Comparison of ENCODE assay signal across 8 mouse cellular contexts in genomic region chr7:110059092-110059785, GRCm38 (mm10). TPM values are rescaled to one million over a fixed set of nuclear protein-coding genes. Genes with fewer than 3 reads are reported as not detected.
A peak's percentile ranks its signal among the peaks of the same experiment; 100 is the strongest.
DNase-seq lines count a peak whose midpoint lies in the region; ATAC-seq and TF ChIP-seq lines count a peak whose summit lies in the region.

No protein-coding gene starts in this region.

- no peaks in the 10 kb centered on the region for H3K27me3 ChIP-seq in erythroblast, embryonic 14.5 days (ENCODE audit: control insufficient read depth)
- no peaks in the 10 kb centered on the region for H3K27me3 ChIP-seq in forebrain, embryonic 15.5 days
- H3K27me3 ChIP-seq in liver, postnatal 0 days (ENCODE audit: insufficient read depth, low read length): no peaks in the 10 kb centered on the region

- TF ChIP-seq EP300 in liver, postnatal 0 days (IDR thresholded peaks at IDR 0.05; ENCODE audit: low read depth): no peak

- 83% methylated on average over 12 of the region's 12 CpGs for WGBS in forebrain, embryonic 15.5 days
- 70% methylated on average over 12 of the region's 12 CpGs for WGBS in liver, postnatal 0 days (ENCODE audit: insufficient replicate concordance)

- H3K9ac ChIP-seq in forebrain, embryonic 15.5 days (replicated peaks): no peak overlapping the region
- no peak overlapping the region for H3K9ac ChIP-seq in liver, postnatal 0 days (replicated peaks)

- peaks cover 70% of the 10 kb centered on the region for H3K36me3 ChIP-seq in erythroblast, embryonic 14.5 days (ENCODE audit: control insufficient read depth)
- H3K36me3 ChIP-seq in forebrain, embryonic 15.5 days: peaks cover 22% of the 10 kb centered on the region
- H3K36me3 ChIP-seq in liver, postnatal 0 days (replicated peaks; ENCODE audit: insufficient read depth, low read length): peaks cover 18% of the 10 kb centered on the region

- TF ChIP-seq CTCF in liver, postnatal 0 days (IDR thresholded peaks at IDR 0.05; ENCODE audit: low read depth): peak; percentile 49

- DNase-seq in right cerebral cortex, postnatal 4 days: peak; percentile 12
- DNase-seq in right cerebral cortex, postnatal 25 days: no peak
- peak; percentile 18 for DNase-seq in liver, postnatal 0 days
- DNase-seq in frontal cortex, postnatal 36 days (ENCODE audit: low spot score in 2 of 2): no peak
- DNase-seq in ovary, postnatal 36 days (ENCODE audit: low spot score): no peak

- H3K9me3 ChIP-seq in erythroblast, embryonic 14.5 days (ENCODE audit: control insufficient read depth, low read length): no peaks in the 10 kb centered on the region
- H3K9me3 ChIP-seq in forebrain, embryonic 15.5 days: no peaks in the 10 kb centered on the region
- no peaks in the 10 kb centered on the region for H3K9me3 ChIP-seq in liver, postnatal 0 days (ENCODE audit: low read length)

- peaks cover 36% of the 10 kb centered on the region for H3K4me1 ChIP-seq in erythroblast, embryonic 14.5 days (ENCODE audit: control insufficient read depth)
- peaks cover 27% of the 10 kb centered on the region for H3K4me1 ChIP-seq in forebrain, embryonic 15.5 days
- H3K4me1 ChIP-seq in liver, postnatal 0 days (ENCODE audit: insufficient read depth): peaks cover 26% of the 10 kb centered on the region

- peak overlapping the region; percentile 74 for H3K4me3 ChIP-seq in erythroblast, embryonic 14.5 days (replicated peaks)
- H3K4me3 ChIP-seq in forebrain, embryonic 15.5 days: no peak overlapping the region
- no peak overlapping the region; the same call in 1 of the 2 replicates for H3K4me3 ChIP-seq in liver, postnatal 0 days (ENCODE audit: low read depth, low read length)

- peak overlapping the region; percentile 42; the same call in 1 of the 2 replicates for H3K27ac ChIP-seq in forebrain, embryonic 15.5 days (replicated peaks)
- H3K27ac ChIP-seq in liver, postnatal 0 days (ENCODE audit: low read depth): no peak overlapping the region

- no peak for ATAC-seq in erythroblast, adult 5-6 weeks (replicated peaks; ENCODE audit: low FRiP score, poor library complexity, severe bottlenecking)
- no peak for ATAC-seq in forebrain, embryonic 15.5 days (replicated peaks)
- no peak for ATAC-seq in liver, postnatal 0 days

- H3K4me2 ChIP-seq in forebrain, embryonic 15.5 days (replicated peaks): no peak overlapping the region
- H3K4me2 ChIP-seq in liver, postnatal 0 days (ENCODE audit: low read depth, low read length): peak overlapping the region; percentile 77; the same call in 1 of the 2 replicates

RNA-seq across cellular contexts. Expression of gene Zfp143, which starts 1.8 kb away (rescaled TPM):
- polyA plus RNA-seq in erythroblast, embryonic 14.5 days (2012): 0.13 and 0.33 TPM in 2 replicates
- total RNA-seq in erythroblast, adult 5-6 weeks (2015; ENCODE audit: low replicate concordance): 16.1 and 22.1 TPM in 2 replicates
- 14.6 and 16.7 TPM in 2 replicates for total RNA-seq in erythroblast, adult 5-6 weeks (2017; ENCODE audit: low replicate concordance)
- polyA plus RNA-seq in forebrain, embryonic 15.5 days (2015; fragmentation: Nextera tagmentation; extraction: Ambion mirVana): 23.3 and 25.0 TPM in 2 replicates
- polyA plus RNA-seq in liver, postnatal 0 days (2015; fragmentation: Nextera tagmentation; extraction: Ambion mirVana): 4.1 and 5.2 TPM in 2 replicates

RNA-seq across cellular contexts. Expression of gene Ipo7, which starts 41.2 kb away (rescaled TPM):
- 0.84 and 1.4 TPM in 2 replicates for polyA plus RNA-seq in erythroblast, embryonic 14.5 days (2012)
- 17.9 and 24.5 TPM in 2 replicates for total RNA-seq in erythroblast, adult 5-6 weeks (2015; ENCODE audit: low replicate concordance)
- 33.1 and 39.3 TPM in 2 replicates for total RNA-seq in erythroblast, adult 5-6 weeks (2017; ENCODE audit: low replicate concordance)
- 46.4 and 46.9 TPM in 2 replicates for polyA plus RNA-seq in forebrain, embryonic 15.5 days (2015; fragmentation: Nextera tagmentation; extraction: Ambion mirVana)
- polyA plus RNA-seq in liver, postnatal 0 days (2015; fragmentation: Nextera tagmentation; extraction: Ambion mirVana): 10.7 and 11.9 TPM in 2 replicates

Comparison
In these comparisons a context has a peak if more than half of its experiments do, and no peak if none do; other contexts are left out.
1. DNase-seq: peak in right cerebral cortex, postnatal 4 days (single experiment) and liver, postnatal 0 days (single experiment); none in right cerebral cortex, postnatal 25 days (single experiment), frontal cortex, postnatal 36 days (0 of 2) and ovary, postnatal 36 days (single experiment).